Mouse (Mus musculus) layer of hippocampus, postnatal 14 days (tissue): ENCODE results near the gene Prtg. TPM values are rescaled to one million over a fixed set of nuclear protein-coding genes. Genes with fewer than 3 reads are reported as not detected.

Experiments used
- total RNA-seq, 2 experiments: library from RNA; stranded (reverse); gene quantifications; 2 replicates each; pipeline ENCODE4 v1.2.3; 2021

The Prtg gene
- total RNA-seq, 2 experiments from 2014 or later, result 0.90 to 1.0 TPM

Other genes with a start within 250 kb of the Prtg start
- 100 to 1,000 TPM; 288 to 318 TPM for gene Nedd4, start 144.5 kb upstream of the Prtg start, total RNA-seq
- 10 to 100 TPM; 26.0 to 28.6 TPM for gene Pygo1, start 118.8 kb downstream of the Prtg start, total RNA-seq
- gene Dyx1c1, start 151.9 kb downstream of the Prtg start, total RNA-seq, result 1 to 10 TPM; 2.8 to 2.9 TPM
- gene Gm44503, start 152.0 kb downstream of the Prtg start, total RNA-seq, result not detected
- gene Ccpg1os, start 178.5 kb downstream of the Prtg start, total RNA-seq, result 10 to 100 TPM; 10.1 to 11.1 TPM
- 100 to 1,000 TPM; 135 to 140 TPM for gene Ccpg1, start 178.6 kb downstream of the Prtg start, total RNA-seq
- 10 to 100 TPM; 15.3 to 16.4 TPM for gene Pigb, start 233.5 kb downstream of the Prtg start, total RNA-seq
- 1 to 10 TPM; 8.3 to 9.1 TPM for gene Rab27a, start 238.0 kb downstream of the Prtg start, total RNA-seq